Mouse (Mus musculus) testis, adult 2 months (tissue): ENCODE data around the gene 1700020L24Rik. TPM values are rescaled to one million over a fixed set of nuclear protein-coding genes. Genes with fewer than 3 reads are reported as not detected.

ENCODE experiments used
- H3K27ac ChIP-seq: fragments of 200-500 bp; 2 replicates; pipeline ENCODE4 v1.5.1; 2012; ENCODE audit warnings: low read depth, low read length; ENCODE audit not compliant: control insufficient read depth, insufficient read depth
- H3K27me3 ChIP-seq: fragments of 200-500 bp; 2 replicates; pipeline ENCODE4 v1.6.1; 2012; ENCODE audit warnings: mild to moderate bottlenecking, low read length, moderate library complexity; ENCODE audit not compliant: control insufficient read depth, insufficient read depth
- H3K36me3 ChIP-seq: fragments of 200-500 bp; 2 replicates; pipeline ENCODE4 v1.6.1; 2012; ENCODE audit warnings: mild to moderate bottlenecking, low read length; ENCODE audit not compliant: control insufficient read depth, insufficient read depth
- H3K4me1 ChIP-seq: fragments of 200-500 bp; 2 replicates; pipeline ENCODE4 v1.6.1; 2012; ENCODE audit warnings: low read length; ENCODE audit not compliant: control insufficient read depth, insufficient read depth
- H3K4me3 ChIP-seq: fragments of 200-500 bp; 2 replicates; pipeline ENCODE4 v1.5.1; 2012; ENCODE audit warnings: low read depth, mild to moderate bottlenecking, low read length, moderate library complexity, mixed read lengths; ENCODE audit not compliant: control insufficient read depth
- CTCF ChIP-seq: fragments of 200-500 bp; IDR thresholded peaks from 2 replicates; pipeline ENCODE4 v1.5.1; 2012; ENCODE audit warnings: low read depth, mild to moderate bottlenecking, inconsistent platforms, low read length, moderate library complexity; ENCODE audit not compliant: control insufficient read depth, insufficient read depth, insufficient replicate concordance
- POLR2A ChIP-seq: fragments of 200-500 bp; IDR thresholded peaks from 2 replicates; pipeline ENCODE4 v1.6.1; 2012; ENCODE audit warnings: low read depth, mild to moderate bottlenecking, inconsistent platforms, low read length, moderate library complexity; ENCODE audit not compliant: control insufficient read depth
- polyA plus RNA-seq: library from polyadenylated mRNA; depleted of rRNA; stranded (reverse); fragments of >200 nt; gene quantifications from 2 replicates; pipeline ENCODE4 v1.2.3, GENCODE M21; 2012

The 1700020L24Rik gene
- polyA plus RNA-seq, 1 experiment, result 256 TPM

DNA sequence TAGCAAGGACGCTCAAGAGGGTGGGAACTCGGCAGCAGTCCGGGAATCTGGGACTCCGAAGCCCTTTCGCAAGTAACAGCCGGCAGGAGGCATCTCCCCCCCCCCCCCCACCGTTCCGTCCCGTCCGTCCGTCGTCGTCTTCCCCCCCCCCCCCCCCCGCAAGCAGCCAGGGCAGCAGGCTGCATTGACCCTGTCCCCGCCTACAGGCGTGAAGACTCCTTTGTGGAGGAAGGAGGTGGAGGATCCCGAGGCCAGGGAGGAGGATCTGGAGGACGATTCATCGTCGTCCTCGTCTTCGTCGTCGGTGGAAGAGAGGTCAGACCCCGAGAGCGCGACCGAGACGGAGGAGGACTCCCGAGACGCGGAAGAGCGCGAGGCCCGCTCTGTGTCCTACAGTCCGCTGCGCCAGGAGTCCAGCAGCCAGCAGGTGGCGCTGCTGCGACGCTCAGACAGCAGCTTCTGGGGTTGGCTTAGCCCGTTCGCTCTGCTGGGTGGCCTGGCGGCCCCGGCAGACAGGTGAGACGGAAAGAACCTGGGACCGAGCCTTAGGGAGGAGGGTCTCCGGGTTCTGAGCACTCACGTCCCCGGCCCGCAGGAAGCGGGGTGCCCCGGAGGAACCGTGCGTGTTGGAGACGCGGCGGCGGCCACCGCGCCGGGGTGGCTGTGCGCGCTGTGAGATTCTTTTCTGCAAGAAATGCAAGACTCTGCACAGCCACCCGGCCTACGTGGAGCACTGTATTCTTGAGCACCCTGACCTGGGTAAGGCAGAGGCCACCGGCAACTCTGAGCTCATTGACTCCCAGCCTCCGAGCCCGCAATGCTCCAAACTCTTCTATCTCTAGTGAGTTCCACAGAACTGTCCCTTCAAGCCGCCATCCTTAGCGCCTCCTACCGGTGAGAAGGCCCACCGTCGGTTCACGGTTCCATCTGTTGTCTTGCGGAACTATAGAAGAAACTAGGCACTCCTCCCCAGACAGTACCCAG is 2.9 kb downstream of the 1700020L24Rik start:
- H3K4me1 ChIP-seq, result peaks cover 25% of the 10 kb centered on the region
- peak overlapping the region; percentile 89 for H3K4me3 ChIP-seq
- no peak for TF ChIP-seq POLR2A
- peak; percentile 99 for TF ChIP-seq CTCF
- H3K27ac ChIP-seq, result no peak overlapping the region
- H3K36me3 ChIP-seq, result no peaks in the 10 kb centered on the region
- no peaks in the 10 kb centered on the region; the same call in 1 of the 2 replicates for H3K27me3 ChIP-seq

DNA sequence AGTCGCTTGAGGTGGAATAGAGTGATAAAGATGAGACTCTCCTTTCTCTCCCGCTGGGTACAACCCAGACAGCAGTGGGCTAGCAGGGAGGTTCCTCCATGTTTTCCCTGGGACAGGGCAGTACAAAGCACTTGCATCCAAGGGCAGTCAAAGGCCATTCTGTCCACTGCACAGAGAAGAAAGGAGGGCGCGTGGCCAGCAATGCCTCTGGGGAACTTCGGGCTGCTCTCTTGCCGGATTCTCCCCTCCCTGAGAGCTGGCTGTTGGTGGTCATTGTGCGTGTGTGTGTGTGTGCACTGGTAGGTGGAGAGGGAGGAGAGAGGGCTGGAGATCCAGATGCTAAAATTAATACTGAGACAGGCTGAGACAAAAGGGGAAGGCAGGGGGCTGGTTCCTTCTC is 3.8 kb downstream of the 1700020L24Rik start:
- Histone ChIP-seq H3K27ac (no peak overlapping the region), H3K36me3 (no peaks in the 10 kb centered on the region), H3K27me3 (no peaks in the 10 kb centered on the region; the same call in 1 of the 2 replicates), H3K4me1 (peaks cover 25% of the 10 kb centered on the region), H3K4me3 (peak overlapping the region; percentile 89)
- TF ChIP-seq POLR2A, result no peak
- TF ChIP-seq CTCF, result no peak

DNA sequence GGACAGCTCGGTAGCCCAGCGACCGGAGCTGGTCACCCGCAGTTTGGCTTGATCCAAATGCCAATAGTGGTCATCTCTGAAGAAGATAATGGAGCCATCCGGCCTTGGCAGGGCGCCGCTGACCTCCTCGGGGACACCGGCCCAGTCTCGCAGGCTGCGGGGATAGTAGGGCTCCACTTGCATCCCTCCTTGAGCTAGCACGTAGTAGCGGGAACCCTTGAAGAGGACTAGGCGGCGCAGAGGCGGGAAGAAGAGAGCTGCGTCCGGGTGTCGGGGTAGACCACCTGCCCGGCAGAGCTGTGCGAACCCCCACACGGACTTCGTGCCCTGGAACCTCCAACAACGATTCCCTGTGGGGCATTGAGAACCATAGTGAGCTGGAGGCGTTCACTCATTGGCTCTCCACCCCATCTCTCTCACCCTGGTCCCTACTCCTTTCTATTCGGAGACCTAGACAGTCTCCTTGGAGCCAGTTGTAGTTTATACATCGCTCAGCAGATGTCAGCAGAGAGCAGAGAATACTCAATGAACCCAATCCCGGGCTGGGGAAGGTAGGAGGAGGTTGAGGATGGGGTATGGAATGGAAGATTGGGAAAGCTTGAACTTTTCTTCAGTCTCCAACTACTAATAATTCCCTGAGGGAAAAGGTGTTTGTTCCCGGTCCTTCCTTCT is 5.3 kb downstream of the 1700020L24Rik start:
- H3K4me1 ChIP-seq, result peaks cover 25% of the 10 kb centered on the region
- no peaks in the 10 kb centered on the region; the same call in 1 of the 2 replicates for H3K27me3 ChIP-seq
- H3K36me3 ChIP-seq, result no peaks in the 10 kb centered on the region
- H3K4me3 ChIP-seq, result peak overlapping the region; percentile 26
- TF ChIP-seq POLR2A, result no peak
- TF ChIP-seq CTCF, result no peak
- H3K27ac ChIP-seq, result no peak overlapping the region

DNA sequence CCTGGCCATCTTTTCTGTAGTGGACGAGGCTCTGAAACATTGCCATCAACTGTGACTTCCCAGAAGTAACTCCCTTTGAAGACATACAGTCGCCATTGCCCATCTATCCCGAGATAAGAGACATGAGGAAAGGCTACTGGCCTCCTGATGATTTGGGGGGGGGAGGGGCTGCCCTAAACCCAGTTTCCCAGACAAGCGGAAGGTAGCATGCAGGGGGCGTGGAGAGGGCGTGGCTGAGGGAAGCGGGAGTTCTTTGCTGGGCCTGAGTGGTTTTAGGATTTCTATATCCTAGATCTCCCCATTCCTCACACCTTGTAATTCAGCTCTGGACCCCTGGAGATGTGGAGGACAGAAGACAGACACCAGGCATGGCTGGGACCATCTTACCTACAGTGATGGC is 6.3 kb downstream of the 1700020L24Rik start:
- H3K27me3 ChIP-seq, result no peaks in the 10 kb centered on the region; the same call in 1 of the 2 replicates
- peaks cover 25% of the 10 kb centered on the region for H3K4me1 ChIP-seq
- H3K27ac ChIP-seq, result no peak overlapping the region
- no peaks in the 10 kb centered on the region for H3K36me3 ChIP-seq
- no peak for TF ChIP-seq POLR2A
- no peak for TF ChIP-seq CTCF
- H3K4me3 ChIP-seq, result no peak overlapping the region

DNA sequence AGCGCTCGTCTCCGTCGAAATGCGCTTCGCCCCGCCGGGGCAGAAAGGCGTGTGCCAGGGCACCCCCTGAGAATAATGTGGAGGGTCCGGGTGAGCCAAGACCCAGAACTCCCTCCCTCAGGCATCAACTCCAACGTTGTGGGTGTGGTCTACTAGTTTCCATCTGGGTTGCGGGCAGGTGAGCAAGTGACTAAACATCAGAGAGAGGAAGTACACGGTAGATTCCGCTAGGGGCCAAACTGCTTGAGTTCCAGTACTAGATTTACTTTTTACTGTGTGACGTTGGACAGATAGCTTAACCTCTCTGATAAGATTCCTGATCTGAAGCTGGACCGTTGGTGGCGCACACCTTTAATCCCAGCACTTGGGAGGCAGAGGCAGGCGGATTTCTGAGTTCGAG is 7.5 kb downstream of the 1700020L24Rik start:
- no peaks in the 10 kb centered on the region for H3K36me3 ChIP-seq
- H3K4me3 ChIP-seq, result peak overlapping the region; percentile 16
- no peak overlapping the region for H3K27ac ChIP-seq
- TF ChIP-seq CTCF (no peak), POLR2A (no peak)
- H3K4me1 ChIP-seq, result peaks cover 27% of the 10 kb centered on the region
- H3K27me3 ChIP-seq, result no peaks in the 10 kb centered on the region; the same call in 1 of the 2 replicates

DNA sequence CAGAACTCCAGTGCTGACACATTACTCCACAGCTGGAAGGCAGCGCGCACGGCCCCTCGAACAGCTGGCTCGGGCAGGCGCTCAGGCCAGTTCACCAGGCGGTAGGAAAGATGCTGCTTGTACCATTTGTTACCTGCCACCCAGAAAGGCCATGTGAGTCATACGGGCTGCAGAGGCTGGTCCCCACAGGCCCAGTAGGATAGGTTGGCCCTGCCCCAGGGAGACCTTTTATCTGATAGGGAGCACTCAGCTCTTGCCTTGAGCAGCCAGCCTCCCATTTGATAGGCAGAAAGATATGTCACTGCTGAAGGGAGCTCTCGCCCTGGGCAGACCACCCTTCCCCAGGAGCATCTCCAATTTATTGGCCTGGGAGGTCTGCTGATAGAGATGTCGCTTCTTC is 10.1 kb downstream of the 1700020L24Rik start:
- Histone ChIP-seq H3K4me3 (no peak overlapping the region), H3K27me3 (no peaks in the 10 kb centered on the region; the same call in 1 of the 2 replicates), H3K27ac (peak overlapping the region; percentile 8; the same call in 1 of the 2 replicates), H3K4me1 (peaks cover 18% of the 10 kb centered on the region), H3K36me3 (no peaks in the 10 kb centered on the region)
- TF ChIP-seq CTCF (no peak), POLR2A (no peak)
